Mouse (Mus musculus) heart, adult 9 months (tissue): ENCODE measurements around the gene Golgb1.
A peak's percentile ranks its signal among the peaks of the same experiment; 100 is the strongest.

Experiments used
- DNase-seq, 2 experiments: peaks; one replicate each; pipeline ENCODE4 v3.0.0; 2022; ENCODE audit warnings: low spot score in 2 of 2

Golgb1 gene

GRCm38 (mm10) chr16:36918505-36918904 lies 43.6 kb downstream of the Golgb1 start:
- no peak for DNase-seq

GRCm38 (mm10) chr16:36920410-36920809 lies 45.5 kb downstream of the Golgb1 start:
- no peak for DNase-seq

DNA sequence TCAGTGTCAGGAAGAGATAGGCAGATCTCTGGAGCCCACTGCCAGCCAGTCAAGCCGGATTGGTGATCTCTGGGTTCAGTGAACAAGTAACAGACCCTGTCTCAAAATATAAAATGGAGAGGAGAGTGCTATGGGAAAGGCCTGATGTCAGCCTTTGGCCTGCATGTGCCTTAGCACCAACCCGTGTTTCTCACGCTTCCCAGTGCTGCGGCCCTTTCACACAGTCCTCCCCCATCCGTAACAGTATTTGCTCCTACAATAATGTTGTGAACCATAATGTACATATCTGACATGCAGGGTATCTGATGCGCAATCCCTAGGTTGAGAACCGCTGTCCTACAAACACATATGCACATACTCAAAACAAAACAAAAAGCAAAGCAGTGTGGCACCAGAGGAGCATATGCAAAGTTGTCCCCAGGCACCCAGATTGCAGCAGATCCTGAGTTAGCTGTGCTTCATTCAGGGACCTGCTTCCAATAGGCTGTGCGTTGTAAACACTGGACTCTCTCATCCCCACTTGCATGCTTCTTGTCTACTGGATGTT lies 46.2 kb downstream of the Golgb1 start:
- DNase-seq: no peak

GRCm38 (mm10) chr16:36921980-36922379 lies 47.0 kb downstream of the Golgb1 start:
- DNase-seq: no peak

DNA sequence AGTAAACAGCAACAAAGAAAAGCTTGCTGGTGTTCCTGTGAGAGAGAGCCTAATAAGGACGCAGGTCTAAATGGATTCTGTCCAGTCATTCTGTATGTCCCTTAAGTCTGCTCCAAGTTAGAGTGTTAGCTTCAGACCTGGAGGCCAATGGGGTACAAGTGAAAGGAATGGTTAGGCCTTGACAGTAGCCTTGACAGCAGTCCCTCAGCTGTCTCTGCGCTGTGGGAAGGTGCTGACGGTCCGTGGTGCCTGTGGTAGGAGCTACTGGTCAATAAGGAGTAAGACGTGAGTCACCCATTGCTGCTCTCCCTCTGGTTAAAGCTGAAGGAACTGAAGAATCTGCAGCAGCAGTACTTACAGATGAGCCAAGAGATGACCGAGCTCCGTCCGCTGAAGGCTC lies 49.4 kb downstream of the Golgb1 start:
- DNase-seq: no peak

DNA sequence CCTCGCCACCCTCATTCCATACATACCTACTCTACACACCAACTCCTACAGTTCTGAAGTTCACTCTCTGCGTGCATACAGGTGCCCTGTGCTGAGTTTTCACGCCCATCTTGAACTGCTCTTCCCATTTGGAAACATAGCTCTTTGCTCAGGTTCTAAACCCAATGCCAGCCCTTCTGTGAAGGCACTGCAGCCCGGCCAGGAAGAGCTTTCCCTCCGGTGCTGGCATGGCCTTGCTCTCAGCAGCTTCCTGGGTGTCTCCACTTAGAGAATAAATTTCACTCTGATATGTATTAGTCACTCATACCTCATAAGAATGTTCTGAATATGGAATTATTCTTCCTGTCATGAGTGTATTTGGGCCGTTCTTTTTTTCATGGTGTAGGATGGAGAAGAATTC lies 50.4 kb downstream of the Golgb1 start:
- DNase-seq: no peak

DNA sequence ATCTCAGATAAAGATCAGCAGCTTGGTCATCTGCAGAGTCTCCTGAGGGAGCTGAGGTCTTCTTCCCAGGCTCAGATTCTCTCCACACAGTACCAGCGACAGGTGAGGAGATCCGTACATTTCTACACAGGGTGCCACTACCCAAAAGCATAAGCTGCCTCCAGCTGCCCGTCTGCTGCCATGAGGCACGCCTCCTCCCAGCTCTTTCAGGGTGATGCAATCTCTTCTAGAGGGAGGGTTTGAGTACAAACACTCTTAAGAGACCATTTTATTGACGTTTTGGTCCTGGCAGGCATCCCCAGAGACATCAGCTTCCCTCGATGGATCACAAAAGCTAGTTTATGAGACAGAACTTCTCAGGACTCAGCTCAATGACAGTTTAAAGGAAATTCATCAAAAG lies 50.9 kb downstream of the Golgb1 start:
- no peak for DNase-seq

DNA sequence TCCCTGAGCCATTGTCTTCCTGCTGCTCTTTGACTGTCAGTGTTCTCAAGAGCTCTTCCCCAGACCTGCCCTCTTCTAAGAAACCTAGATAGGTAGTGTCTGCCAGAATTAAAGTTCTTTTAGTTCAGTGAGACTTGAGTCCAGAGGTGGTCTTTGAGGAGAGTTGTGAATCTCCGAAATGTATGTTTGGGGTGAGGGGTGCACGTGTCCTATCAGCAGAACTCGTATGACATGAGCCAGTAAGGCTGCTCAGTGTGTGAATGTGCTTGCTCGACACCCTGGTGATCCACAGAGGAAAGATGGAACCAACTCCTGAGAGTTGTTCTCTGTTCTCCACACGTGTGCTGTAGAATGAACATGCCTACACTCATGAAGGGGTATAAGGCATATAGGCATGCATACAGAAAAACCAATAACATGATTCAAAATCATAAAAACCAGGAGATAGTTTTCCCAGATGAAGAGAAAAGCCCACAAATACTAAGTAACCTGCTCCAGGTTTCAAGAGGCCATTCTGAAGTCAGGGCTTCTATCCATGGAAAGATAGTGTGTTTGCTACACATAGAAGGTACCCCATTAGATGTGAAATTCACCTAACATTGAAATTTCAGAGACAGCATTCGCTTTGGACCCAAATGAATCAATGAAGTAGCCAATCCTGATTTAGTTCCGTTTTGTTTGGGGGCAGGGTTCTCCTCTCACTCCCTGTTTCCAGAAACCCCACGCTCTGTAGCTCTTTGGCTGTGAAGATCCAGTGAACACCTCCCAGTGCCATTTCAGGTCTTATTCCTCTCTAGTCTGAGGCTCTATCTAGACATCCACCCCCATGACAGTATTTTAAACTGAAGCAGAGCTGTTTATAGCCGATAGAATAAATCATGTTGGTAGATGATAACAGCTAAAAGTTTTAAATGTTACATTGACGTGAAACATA lies 51.8 kb downstream of the Golgb1 start:
- DNase-seq: no peak

DNA sequence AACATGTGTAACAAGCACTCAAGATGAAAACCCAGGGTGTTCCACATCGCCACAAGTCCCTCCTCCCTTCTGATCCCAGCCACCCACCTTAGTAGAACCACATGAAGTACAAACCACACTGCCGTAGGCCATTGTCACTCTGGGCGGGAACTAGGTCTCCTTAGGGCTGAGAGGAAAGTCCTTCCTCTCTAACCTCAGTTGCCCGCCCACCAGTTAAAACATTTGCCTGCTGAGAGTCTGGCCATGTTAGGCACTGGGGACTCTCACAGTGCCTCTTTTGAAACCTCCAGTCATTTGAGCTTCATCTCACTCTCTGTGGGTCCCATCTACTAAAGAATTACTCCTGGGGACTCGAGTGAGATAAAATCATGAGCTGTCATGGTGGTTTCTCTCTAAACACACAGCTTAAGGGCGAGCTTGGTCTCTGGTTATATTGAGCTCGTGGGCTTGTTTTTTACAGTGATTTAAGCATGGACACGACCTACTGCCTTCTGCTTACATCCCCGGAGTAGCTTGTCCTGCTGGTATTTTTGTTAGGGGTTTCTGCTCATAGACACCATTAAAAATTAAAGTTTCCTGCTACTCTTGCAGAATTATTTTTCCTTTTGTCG lies 52.7 kb downstream of the Golgb1 start:
- no peak for DNase-seq

GRCm38 (mm10) chr16:36928106-36928500 lies 53.2 kb downstream of the Golgb1 start:
- DNase-seq: no peak

DNA sequence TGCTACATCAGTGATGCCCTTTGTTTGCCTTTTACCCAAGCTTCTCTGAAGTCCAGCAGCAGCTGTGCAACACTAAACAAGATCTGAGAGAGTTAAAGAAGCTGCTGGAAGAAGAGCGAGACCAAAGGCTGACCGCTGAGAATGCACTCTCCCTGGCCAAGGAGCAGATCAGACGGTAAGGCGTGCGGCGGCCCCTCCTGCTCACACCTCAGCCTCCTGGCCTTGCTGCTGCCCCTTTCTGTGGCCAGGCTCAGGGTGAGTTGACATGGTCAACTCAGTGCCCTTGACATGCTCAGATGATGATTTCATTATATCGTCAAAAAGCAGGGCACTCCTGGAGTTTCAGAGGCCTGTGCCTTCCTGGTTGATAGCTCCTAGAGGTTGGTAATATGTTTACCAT lies 54.3 kb downstream of the Golgb1 start:
- DNase-seq: no peak

DNA sequence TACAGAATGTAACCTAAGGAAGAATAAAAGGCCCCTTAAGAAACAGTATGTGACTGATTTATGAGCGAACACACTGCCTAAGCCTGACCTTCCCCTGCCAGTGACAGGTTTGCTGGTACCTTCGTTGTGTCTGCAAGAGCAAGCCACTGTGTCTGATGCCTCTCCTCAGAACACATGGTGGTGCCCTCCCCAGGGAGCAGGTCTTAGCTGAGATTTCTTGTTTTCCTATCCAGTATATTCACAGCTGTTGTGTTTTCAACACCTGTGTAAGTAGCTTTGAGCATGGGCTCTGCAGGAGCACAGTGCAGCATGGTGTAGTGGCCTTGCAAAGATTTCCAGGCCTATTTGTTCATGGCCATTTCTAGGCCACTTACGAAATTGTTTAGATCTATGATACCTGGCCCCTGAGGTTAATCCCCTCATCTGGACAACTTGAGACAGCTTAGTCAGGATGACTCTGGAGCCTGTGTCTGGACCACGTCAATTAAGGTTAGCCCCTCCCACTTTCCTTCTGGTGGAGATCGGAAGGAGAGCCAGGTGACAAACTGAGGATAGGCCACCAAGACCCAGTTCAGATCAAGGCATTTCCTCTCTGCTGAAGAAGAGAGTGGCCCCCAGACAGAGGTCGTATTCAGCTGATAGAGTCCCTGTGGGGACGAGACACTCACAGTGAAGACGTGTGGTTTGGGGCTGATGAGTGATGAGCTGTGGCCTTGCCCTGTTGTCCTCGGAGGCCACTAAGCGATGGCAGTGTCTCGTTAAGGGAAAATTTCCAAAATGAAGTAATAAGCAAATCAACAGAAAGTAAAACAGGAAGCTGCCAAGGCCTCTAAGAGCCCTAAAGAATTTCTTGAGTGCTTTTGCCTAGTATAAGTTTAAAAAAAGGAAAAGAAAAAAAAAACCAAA lies 55.5 kb downstream of the Golgb1 start:
- DNase-seq: no peak

GRCm38 (mm10) chr16:36931381-36931780 lies 56.4 kb downstream of the Golgb1 start:
- no peak for DNase-seq

DNA sequence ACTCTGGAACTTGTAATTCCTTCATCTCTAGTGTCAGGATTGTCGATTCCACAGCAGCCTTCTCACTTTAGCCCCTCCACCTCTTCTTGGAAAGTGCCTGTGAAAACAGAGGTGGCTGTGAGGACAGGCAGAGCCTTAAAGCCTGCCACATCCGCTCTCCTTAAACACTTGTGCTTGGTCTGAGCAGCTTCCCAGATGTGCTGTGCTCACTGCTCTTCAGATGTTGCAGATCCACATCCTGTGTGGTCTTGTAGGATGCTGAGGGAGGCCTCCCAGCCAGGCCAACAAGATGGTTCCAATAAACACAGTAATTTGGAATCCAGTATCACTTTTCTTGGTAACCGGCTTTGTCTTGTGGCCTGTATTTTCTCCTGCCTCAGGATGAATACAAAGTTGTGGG lies 57.0 kb downstream of the Golgb1 start:
- no peak for DNase-seq

- DNase-seq: no peak
Measured at GRCm38 (mm10) chr16:36932546-36932945, 57.6 kb downstream of the Golgb1 start.

GRCm38 (mm10) chr16:36934131-36934840 lies 59.3 kb downstream of the Golgb1 start:
- peak in 1 of 2 experiments; percentile 52 for DNase-seq

GRCm38 (mm10) chr16:36934841-36935620 lies 60.1 kb downstream of the Golgb1 start, which contains the start of gene Hcls1:
TSS of gene Hcls1 (plus strand) at chr16:36934983.
- peak; percentile 50 to 69 for DNase-seq

- peak in 1 of 2 experiments; percentile 28 for DNase-seq
Measured at GRCm38 (mm10) chr16:36935814-36936213, 60.9 kb downstream of the Golgb1 start.

DNA sequence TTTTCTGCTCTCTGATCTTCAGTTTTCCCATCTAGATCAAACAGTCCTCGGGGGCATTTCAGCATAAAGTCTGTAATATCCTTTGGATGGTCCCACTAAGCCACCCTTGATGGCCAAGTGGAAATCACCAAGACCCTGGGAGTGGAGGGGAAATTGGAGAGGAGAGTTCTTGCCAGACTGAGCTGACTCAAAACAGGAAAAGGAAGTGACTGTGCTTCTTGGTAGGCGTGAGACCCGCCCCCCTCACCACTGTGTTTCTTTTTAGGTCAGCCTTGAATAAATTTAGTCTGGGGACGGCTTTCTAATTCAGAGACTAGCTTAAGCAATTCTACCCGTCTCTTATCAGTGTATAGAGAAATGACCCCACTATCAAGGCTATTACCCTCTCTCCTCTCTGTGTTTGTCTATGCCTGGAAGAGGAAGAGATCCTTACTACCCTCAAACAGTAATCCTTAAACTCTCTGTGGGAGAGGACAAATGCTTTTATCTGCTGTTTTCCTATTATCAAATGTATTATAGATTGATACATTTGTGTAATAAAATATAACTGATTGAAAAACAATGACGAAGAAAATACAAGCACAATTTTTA lies 66.3 kb downstream of the Golgb1 start:
- peak; percentile 40 to 61 for DNase-seq

- no peak for DNase-seq
Measured at GRCm38 (mm10) chr16:36941895-36942294, 67.0 kb downstream of the Golgb1 start.
